Mouse (Mus musculus): ENCODE measurements around the gene Ints7.

DNA sequence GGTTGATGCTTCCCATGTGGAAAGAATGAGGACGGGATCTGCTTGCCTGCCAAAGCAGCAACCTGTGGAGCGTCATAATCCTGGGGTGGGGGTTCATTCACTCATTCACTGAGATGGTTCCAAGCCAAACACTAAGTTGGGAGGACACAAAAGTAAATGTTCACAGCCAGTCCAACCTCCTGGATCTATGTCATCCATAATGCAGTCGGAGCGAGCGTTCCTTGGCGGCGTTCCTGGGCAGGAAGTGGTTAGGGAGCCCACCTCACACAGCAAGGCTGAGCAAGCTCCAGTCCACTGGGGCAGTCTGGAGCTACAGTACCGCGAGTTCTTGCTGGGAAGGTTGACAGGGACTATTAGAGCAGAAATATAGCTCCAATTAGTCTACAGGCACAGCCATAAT lies 92.6 kb downstream of the Ints7 start:
- TF ChIP-seq HCFC1 (IDR thresholded peaks at IDR 0.05; ENCODE audit: borderline replicate concordance, insufficient read depth, low read length) = no peak
- TF ChIP-seq ZNF384 (IDR thresholded peaks at IDR 0.05; ENCODE audit: low read depth, low read length) = no peak

Measured in ES-E14 (cell line).